Mouse (Mus musculus) heart, adult 18-20 months (tissue): ENCODE measurements around the gene AI481877. TPM values are rescaled to one million over a fixed set of nuclear protein-coding genes. Genes with fewer than 3 reads are reported as not detected.

ENCODE experiments used
- total RNA-seq, 2 experiments: library from RNA; stranded (reverse); gene quantifications; 2 replicates each; pipeline ENCODE4 v1.2.3; 2021

Gene AI481877
- total RNA-seq, 2 experiments from 2014 or later, result not detected

Other genes with a start within 250 kb of the AI481877 start
- 100 to 1,000 TPM; 205 to 221 TPM for gene Ecpas, start 226.2 kb downstream of the AI481877 start, total RNA-seq
- gene Zkscan16, start 195.4 kb downstream of the AI481877 start, total RNA-seq, result under 1 TPM; 0.15 to 0.39 TPM
- 1 to 10 TPM; 3.0 to 3.7 TPM for gene Ptgr1, start 151.9 kb downstream of the AI481877 start, total RNA-seq
- gene Dnajc25, start 143.9 kb downstream of the AI481877 start, total RNA-seq, result 10 to 100 TPM; 19.8 to 22.3 TPM
- gene Gm20503, start 135.8 kb downstream of the AI481877 start, total RNA-seq, result 1 to 10 TPM; 4.2 to 4.4 TPM
- 10 to 100 TPM; 13.4 to 15.5 TPM for gene Gng10, start 103.9 kb downstream of the AI481877 start, total RNA-seq
- gene Ugcg, start 50.3 kb upstream of the AI481877 start, total RNA-seq, result 10 to 100 TPM; 11.7 to 14.6 TPM